Comparison of ENCODE assay signal across 18 mouse cellular contexts in the genomic region with DNA sequence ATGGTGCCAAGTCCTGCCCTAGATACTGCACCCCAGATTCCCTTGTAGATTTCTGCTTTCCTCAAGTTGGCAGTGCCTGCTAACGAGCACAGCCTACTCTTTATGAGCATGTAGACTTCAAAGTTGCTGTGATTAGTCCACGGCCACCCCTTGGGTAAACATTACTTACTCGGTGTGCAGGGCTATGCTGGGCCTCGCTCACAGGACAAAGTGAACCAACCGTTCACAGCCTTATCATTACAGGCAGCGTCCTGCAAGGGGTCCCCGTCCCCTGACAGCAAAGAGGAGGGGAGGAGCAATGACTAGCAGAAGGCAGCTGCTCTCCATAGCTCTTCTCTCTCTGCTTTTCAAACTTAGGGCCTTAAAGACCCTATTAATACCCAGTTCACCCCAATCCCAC. TPM values are rescaled to one million over a fixed set of nuclear protein-coding genes. Genes with fewer than 3 reads are reported as not detected.
DNase-seq lines count a peak whose midpoint lies in the region; ATAC-seq lines count a peak whose summit lies in the region.
"Had no signal": no experiment of that assay in that cellular context is flagged by ENCODE, and none has a peak within 500 bp of the region (broad histone marks: within the 10 kb centered on the region; RNA-seq: fewer than 3 reads in every experiment).

No protein-coding gene starts in this region.

- H3K4me1 ChIP-seq in heart, embryonic 14.5 days (ENCODE audit: control insufficient read depth in 2 of 2, insufficient read depth in 2 of 2, low read length in 2 of 2): peaks cover 26 to 39% of the 10 kb centered on the region in 2 experiments
- 0 out of 2 replicates have a peak, but pooled peaks cover 7% of the 10 kb centered on the region for H3K4me1 ChIP-seq in intestine, embryonic 14.5 days (replicated peaks; ENCODE audit: control insufficient read depth, insufficient read depth, low read length)
- peaks cover 14% of the 10 kb centered on the region for H3K4me1 ChIP-seq in liver, embryonic 11.5 days (replicated peaks; ENCODE audit: control insufficient read depth, insufficient read depth, low read length)
- no peaks in the 10 kb centered on the region for H3K4me1 ChIP-seq in stomach, embryonic 14.5 days (ENCODE audit: control insufficient read depth, insufficient read depth, low read length)
- H3K4me1 ChIP-seq in forebrain, embryonic 15.5 days: no peaks in the 10 kb centered on the region
- H3K4me1 ChIP-seq: midbrain, embryonic 10.5 days; neural tube, embryonic 13.5 days had no signal

- no peak for ATAC-seq in heart, embryonic 14.5 days (ENCODE audit: insufficient number of reproducible peaks, insufficient read depth, low FRiP score, low read depth)
- peak; percentile 81 for ATAC-seq in intestine, embryonic 14.5 days (replicated peaks; ENCODE audit: low FRiP score, low TSS enrichment, low read depth)
- ATAC-seq in liver, embryonic 11.5 days (replicated peaks; ENCODE audit: low FRiP score): peak; percentile 89
- ATAC-seq in stomach, embryonic 14.5 days (ENCODE audit: insufficient number of reproducible peaks, insufficient read depth, low FRiP score, low read depth): peak; percentile 72
- no peak for ATAC-seq in forebrain, embryonic 15.5 days (replicated peaks)

- H3K27me3 ChIP-seq in heart, embryonic 14.5 days (ENCODE audit: control insufficient read depth, insufficient read depth, low read length): no peaks in the 10 kb centered on the region
- H3K27me3 ChIP-seq in intestine, embryonic 14.5 days (replicated peaks; ENCODE audit: control insufficient read depth, insufficient read depth, low read length): no peaks in the 10 kb centered on the region
- no peaks in the 10 kb centered on the region for H3K27me3 ChIP-seq in liver, embryonic 11.5 days (replicated peaks; ENCODE audit: control insufficient read depth, insufficient read depth, low read length)
- H3K27me3 ChIP-seq in stomach, embryonic 14.5 days (ENCODE audit: control insufficient read depth, insufficient read depth, low read length): no peaks in the 10 kb centered on the region
- H3K27me3 ChIP-seq in forebrain, embryonic 15.5 days: no peaks in the 10 kb centered on the region
- H3K27me3 ChIP-seq: kidney, embryonic 15.5 days; neural tube, embryonic 13.5 days had no signal

- H3K27ac ChIP-seq in heart, embryonic 14.5 days (replicated peaks in 1 of 2; ENCODE audit: control insufficient read depth in 1 of 2, insufficient read depth in 1 of 2, low read depth in 2 of 2, low read length in 2 of 2): peak overlapping the region; percentile 68 to 71; a peak in 3 of 4 replicates
- no peak overlapping the region; the same call in 1 of the 2 replicates for H3K27ac ChIP-seq in intestine, embryonic 14.5 days (ENCODE audit: low read depth)
- H3K27ac ChIP-seq in liver, embryonic 11.5 days (ENCODE audit: low read depth, low read length): no peak overlapping the region
- peak overlapping the region; percentile 36; the same call in 1 of the 2 replicates for H3K27ac ChIP-seq in stomach, embryonic 14.5 days (ENCODE audit: low read length)
- H3K27ac ChIP-seq in forebrain, embryonic 15.5 days (replicated peaks): no peak overlapping the region
- H3K27ac ChIP-seq: hindbrain, embryonic 10.5 days; kidney, embryonic 15.5 days; midbrain, embryonic 10.5 days; neural tube, embryonic 13.5 days had no signal

- no peak overlapping the region for H3K4me2 ChIP-seq in heart, embryonic 14.5 days (ENCODE audit: low read length)
- H3K4me2 ChIP-seq in intestine, embryonic 14.5 days (ENCODE audit: low read length): no peak overlapping the region
- H3K4me2 ChIP-seq in liver, embryonic 11.5 days: peak overlapping the region; percentile 30; the same call in 1 of the 2 replicates
- no peak overlapping the region for H3K4me2 ChIP-seq in stomach, embryonic 14.5 days (replicated peaks; ENCODE audit: low read depth, low read length)
- no peak overlapping the region for H3K4me2 ChIP-seq in forebrain, embryonic 15.5 days (replicated peaks)
- H3K4me2 ChIP-seq: kidney, embryonic 15.5 days; neural tube, embryonic 13.5 days had no signal

- WGBS in heart, embryonic 14.5 days: 23% methylated on average over 7 of the region's 7 CpGs
- 49% methylated on average over 7 of the region's 7 CpGs for WGBS in intestine, embryonic 14.5 days
- WGBS in liver, embryonic 11.5 days: 27% methylated on average over 7 of the region's 7 CpGs
- 40% methylated on average over 7 of the region's 7 CpGs for WGBS in stomach, embryonic 14.5 days
- 42% methylated on average over 7 of the region's 7 CpGs for WGBS in forebrain, embryonic 15.5 days

- no peaks in the 10 kb centered on the region for H3K9me3 ChIP-seq in heart, embryonic 14.5 days (ENCODE audit: control insufficient read depth, low read length)
- H3K9me3 ChIP-seq in intestine, embryonic 14.5 days (ENCODE audit: control insufficient read depth, low read length): no peaks in the 10 kb centered on the region
- H3K9me3 ChIP-seq in liver, embryonic 11.5 days (ENCODE audit: control insufficient read depth, low read length): no peaks in the 10 kb centered on the region
- no peaks in the 10 kb centered on the region for H3K9me3 ChIP-seq in stomach, embryonic 14.5 days (ENCODE audit: control insufficient read depth, low read depth, low read length)
- H3K9me3 ChIP-seq in forebrain, embryonic 15.5 days: no peaks in the 10 kb centered on the region
- H3K9me3 ChIP-seq: kidney, embryonic 15.5 days; midbrain, embryonic 10.5 days; neural tube, embryonic 13.5 days had no signal

- no peaks in the 10 kb centered on the region for H3K36me3 ChIP-seq in heart, embryonic 14.5 days (ENCODE audit: control insufficient read depth, insufficient read depth, low read length)
- H3K36me3 ChIP-seq in intestine, embryonic 14.5 days (ENCODE audit: control insufficient read depth, insufficient read depth, low read length): no peaks in the 10 kb centered on the region
- no peaks in the 10 kb centered on the region for H3K36me3 ChIP-seq in liver, embryonic 11.5 days (ENCODE audit: control insufficient read depth, insufficient read depth, low read length)
- no peaks in the 10 kb centered on the region for H3K36me3 ChIP-seq in stomach, embryonic 14.5 days (ENCODE audit: control insufficient read depth, insufficient read depth, low read length)
- no peaks in the 10 kb centered on the region for H3K36me3 ChIP-seq in forebrain, embryonic 15.5 days
- H3K36me3 ChIP-seq: hindbrain, embryonic 10.5 days; kidney, embryonic 15.5 days; midbrain, embryonic 10.5 days; neural tube, embryonic 13.5 days had no signal

- no peak overlapping the region for H3K4me3 ChIP-seq in heart, embryonic 14.5 days (ENCODE audit: control insufficient read depth in 1 of 2, insufficient read depth in 1 of 2, low read depth in 1 of 2, low read length in 2 of 2)
- no peak overlapping the region for H3K4me3 ChIP-seq in intestine, embryonic 14.5 days (ENCODE audit: low read depth, low read length)
- no peak overlapping the region for H3K4me3 ChIP-seq in liver, embryonic 11.5 days (ENCODE audit: low read depth, low read length)
- no peak overlapping the region for H3K4me3 ChIP-seq in stomach, embryonic 14.5 days (ENCODE audit: low read depth, low read length)
- no peak overlapping the region for H3K4me3 ChIP-seq in forebrain, embryonic 15.5 days
- H3K4me3 ChIP-seq: hindbrain, embryonic 10.5 days; kidney, embryonic 15.5 days; midbrain, embryonic 10.5 days; neural tube, embryonic 13.5 days had no signal

- H3K9ac ChIP-seq in heart, embryonic 14.5 days (ENCODE audit: low read length): peak overlapping the region; percentile 39; the same call in 1 of the 2 replicates
- H3K9ac ChIP-seq in intestine, embryonic 14.5 days (ENCODE audit: low read length): no peak overlapping the region
- no peak overlapping the region for H3K9ac ChIP-seq in liver, embryonic 11.5 days (ENCODE audit: low read depth, low read length)
- H3K9ac ChIP-seq in stomach, embryonic 14.5 days (replicated peaks; ENCODE audit: low read depth, low read length): no peak overlapping the region
- no peak overlapping the region for H3K9ac ChIP-seq in forebrain, embryonic 15.5 days (replicated peaks)
- H3K9ac ChIP-seq: kidney, embryonic 15.5 days; neural tube, embryonic 13.5 days had no signal

- DNase-seq in heart, adult 11 months: no peak
- no peak for DNase-seq in intestine, embryonic 14.5 days (ENCODE audit: low spot score)
- DNase-seq in liver, embryonic 11.5 days (ENCODE audit: low spot score): no peak
- no peak for DNase-seq in adrenal gland, adult 8-10 months
- DNase-seq: adrenal gland, postnatal 36 days; cerebellum, adult 9-11 months; gastrocnemius, postnatal 25 days; layer of hippocampus, postnatal 36 days; left cerebral cortex, postnatal 4 days; lung, adult 2 months; lung, postnatal 4 days had no signal

RNA-seq across cellular contexts. Expression of a gene that starts 14.6 kb away (rescaled TPM):
- 51.2 and 58.8 TPM in 2 replicates for polyA plus RNA-seq in heart, embryonic 14.5 days (2014; fragmentation: Nextera tagmentation; extraction: Ambion mirVana)
- 11.4 and 12.4 TPM in 2 replicates for polyA plus RNA-seq in intestine, embryonic 14.5 days (2014; fragmentation: Nextera tagmentation; extraction: Ambion mirVana)
- 6.7 and 9.3 TPM in 2 replicates for polyA plus RNA-seq in liver, embryonic 11.5 days (2014; fragmentation: Nextera tagmentation; extraction: Ambion mirVana)
- polyA plus RNA-seq in stomach, embryonic 14.5 days (2014; fragmentation: Nextera tagmentation; extraction: Ambion mirVana): 13.3 and 17.1 TPM in 2 replicates
- 4.5 and 4.6 TPM in 2 replicates for polyA plus RNA-seq in forebrain, embryonic 15.5 days (2015; fragmentation: Nextera tagmentation; extraction: Ambion mirVana)
- total RNA-seq in adrenal gland, adult 8-10 months (2022): 100 to 1,000 TPM in 3 of 4 experiments, 10 to 100 TPM in 1; 85.1 to 269 (median 187) TPM

Comparison
In these comparisons a context has a peak if more than half of its experiments do, and no peak if none do; other contexts are left out.
1. ATAC-seq: peak in intestine, embryonic 14.5 days (single experiment), liver, embryonic 11.5 days (single experiment) and stomach, embryonic 14.5 days (single experiment); none in heart, embryonic 14.5 days (single experiment) and forebrain, embryonic 15.5 days (single experiment).
2. H3K27ac ChIP-seq: peak in heart, embryonic 14.5 days (2 of 2) and stomach, embryonic 14.5 days (single experiment); none in intestine, embryonic 14.5 days (single experiment), liver, embryonic 11.5 days (single experiment) and forebrain, embryonic 15.5 days (single experiment).